Mouse (Mus musculus) intestine, embryonic 16.5 days (tissue): ENCODE results near the gene Mylk4. TPM values are rescaled to one million over a fixed set of nuclear protein-coding genes. Genes with fewer than 3 reads are reported as not detected.

Source experiments
- ATAC-seq: fragments of 200-750 bp; cut with Nextera tagmentation; 2 replicates; pipeline ENCODE4 v1.8.0; 2017; ENCODE audit warnings: moderate TSS enrichment, moderate library complexity
- H3K27ac ChIP-seq: fragments of 300-500 bp; sonication (generic); 2 replicates; pipeline ENCODE4 v1.5.1; 2014; ENCODE audit warnings: mild to moderate bottlenecking, low read length
- H3K27me3 ChIP-seq: fragments of 300-500 bp; sonication (generic); replicated peaks from 2 replicates; pipeline ENCODE4 v1.6.1; 2014; ENCODE audit warnings: low read length, control low read depth, mixed read lengths; ENCODE audit not compliant: control insufficient read depth, insufficient read depth
- H3K36me3 ChIP-seq: fragments of 300-500 bp; sonication (generic); 2 replicates; pipeline ENCODE4 v1.6.1; 2014; ENCODE audit warnings: low read length, control low read depth; ENCODE audit not compliant: control insufficient read depth, insufficient read depth
- H3K4me1 ChIP-seq: fragments of 300-500 bp; sonication (generic); 2 replicates; pipeline ENCODE4 v1.6.1; 2014; ENCODE audit warnings: low read length, control low read depth, mixed read lengths; ENCODE audit not compliant: control insufficient read depth, insufficient read depth
- H3K4me2 ChIP-seq: fragments of 300-500 bp; sonication (generic); 2 replicates; pipeline ENCODE4 v1.6.1; 2014; ENCODE audit warnings: low read depth, low read length, control low read depth
- H3K4me3 ChIP-seq: fragments of 300-500 bp; sonication (generic); 2 replicates; pipeline ENCODE4 v1.5.1; 2014; ENCODE audit warnings: mild to moderate bottlenecking, low read length
- H3K9ac ChIP-seq: fragments of 300-500 bp; sonication (generic); 2 replicates; pipeline ENCODE4 v1.6.1; 2014; ENCODE audit warnings: low read depth, low read length
- H3K9me3 ChIP-seq: fragments of 300-500 bp; sonication (generic); 2 replicates; pipeline ENCODE4 v1.6.1; 2016; ENCODE audit warnings: low read length, control low read depth; ENCODE audit not compliant: control insufficient read depth
- WGBS: fragments of 180-500 bp; shearing (Covaris S2); extraction: QIAGEN DNeasy Blood & Tissue Kit; methylation state at CpG from one replicate; pipeline ENCODE4 v1.1.7; 2014; 5-methylcytosine and 5-hydroxymethylcytosine counted together
- polyA plus RNA-seq: library from polyadenylated mRNA; unstranded; fragments of >200 nt; fragmentation: Nextera tagmentation; extraction: Ambion mirVana; gene quantifications from 2 replicates; pipeline ENCODE4 v1.2.1, GENCODE M21; 2015

The Mylk4 gene
- polyA plus RNA-seq, 1 experiment from 2014 or later: not detected

DNA sequence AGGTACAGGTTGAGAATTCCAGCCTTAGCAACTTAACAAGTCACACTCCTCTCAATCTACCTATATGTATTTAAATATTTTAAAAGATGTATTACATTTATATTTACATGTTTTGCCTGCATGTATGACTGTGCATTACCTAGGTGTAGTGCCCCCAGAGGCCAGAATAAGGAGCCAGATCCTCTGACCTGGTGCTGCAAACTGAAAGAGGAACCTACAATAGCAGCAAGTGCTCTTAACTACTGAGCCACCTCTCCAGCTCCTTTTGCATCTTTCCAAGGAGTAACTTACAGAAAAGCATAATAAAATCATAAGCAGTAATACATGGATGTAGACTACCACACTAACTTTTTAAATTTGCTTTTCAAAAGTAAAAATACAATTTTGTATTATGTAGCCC, 17.1 kb upstream of the Mylk4 start:
- Histone ChIP-seq H3K27ac (peak overlapping the region; percentile 84), H3K36me3 (no peaks in the 10 kb centered on the region), H3K4me1 (peaks cover 12% of the 10 kb centered on the region), H3K4me3 (peak overlapping the region; percentile 75), H3K9ac (peak overlapping the region; percentile 58; the same call in 1 of the 2 replicates), H3K27me3 (no peaks in the 10 kb centered on the region), H3K4me2 (peak overlapping the region; percentile 58), H3K9me3 (no peaks in the 10 kb centered on the region)
- no peak for ATAC-seq

DNA sequence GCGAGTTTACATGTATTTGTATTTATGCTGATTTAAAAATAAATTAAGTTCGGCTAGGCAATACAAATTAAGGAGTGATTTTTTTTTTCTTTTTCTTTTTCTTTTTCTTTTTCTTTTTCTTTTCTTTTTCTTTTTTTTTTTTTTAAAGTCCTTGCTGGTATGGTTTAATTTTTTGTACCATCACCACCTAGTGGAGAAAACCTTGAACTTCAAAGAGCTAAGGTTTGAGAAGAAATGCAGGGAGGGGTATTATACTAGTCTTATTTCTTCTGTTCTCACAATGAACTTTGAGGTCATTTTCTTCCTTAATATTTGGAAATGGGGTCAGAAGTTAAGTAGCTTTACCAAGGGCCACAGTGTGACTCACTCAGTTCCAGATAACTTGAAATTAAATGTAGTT, 15.4 kb upstream of the Mylk4 start:
- Histone ChIP-seq H3K9me3 (no peaks in the 10 kb centered on the region), H3K27ac (no peak overlapping the region), H3K36me3 (no peaks in the 10 kb centered on the region), H3K27me3 (no peaks in the 10 kb centered on the region), H3K9ac (no peak overlapping the region), H3K4me1 (peaks cover 11% of the 10 kb centered on the region), H3K4me2 (no peak overlapping the region), H3K4me3 (no peak overlapping the region)
- WGBS: 59% methylated on average over 2 of the region's 2 CpGs
- no peak for ATAC-seq

DNA sequence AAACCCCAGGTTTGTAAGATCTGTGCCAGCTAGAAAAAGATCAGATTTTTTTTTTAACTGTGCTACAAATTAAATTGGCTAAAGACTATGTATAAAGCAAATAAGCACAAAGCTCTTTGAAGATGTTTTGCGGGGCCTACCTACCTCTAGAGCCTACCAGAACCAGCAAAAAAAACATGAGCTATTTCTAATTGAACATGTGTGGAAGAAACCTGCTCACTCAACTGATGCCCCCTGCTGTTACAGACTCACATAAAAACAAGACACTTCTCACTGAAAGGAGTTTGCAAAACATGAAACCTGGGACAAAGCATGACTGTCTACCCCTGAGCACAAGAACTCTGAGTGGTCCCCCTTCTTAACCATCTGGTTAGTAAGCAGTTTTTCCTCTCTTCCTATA, 13.3 kb upstream of the Mylk4 start:
- Histone ChIP-seq H3K4me1 (peaks cover 4% of the 10 kb centered on the region; the same call in 1 of the 2 replicates), H3K36me3 (no peaks in the 10 kb centered on the region), H3K27ac (no peak overlapping the region), H3K4me2 (no peak overlapping the region), H3K9me3 (no peaks in the 10 kb centered on the region), H3K4me3 (no peak overlapping the region), H3K9ac (no peak overlapping the region), H3K27me3 (no peaks in the 10 kb centered on the region)
- WGBS: 87% methylated on average over 1 of the region's 1 CpGs
- ATAC-seq: no peak

DNA sequence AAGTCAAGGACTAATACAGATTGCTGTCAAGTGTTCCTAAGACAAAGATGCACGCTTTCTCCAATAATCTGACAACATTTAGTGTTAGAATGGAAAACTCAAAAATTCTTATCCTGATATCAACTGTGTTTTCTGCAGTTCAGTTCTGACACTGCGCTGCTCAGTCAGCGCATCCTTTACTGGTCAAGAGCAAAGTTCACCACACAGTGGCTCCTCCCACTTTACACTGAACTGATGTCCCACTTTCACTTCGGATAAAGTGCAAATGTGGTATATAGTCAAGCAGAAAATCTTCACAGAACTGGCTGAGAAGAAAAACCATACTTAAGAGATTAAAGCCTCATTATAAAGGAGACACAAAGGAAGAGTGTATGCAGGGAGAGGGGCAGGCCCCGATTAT, 11.4 kb upstream of the Mylk4 start:
- no peaks in the 10 kb centered on the region for H3K4me1 ChIP-seq
- H3K36me3 ChIP-seq: no peaks in the 10 kb centered on the region
- H3K4me3 ChIP-seq: no peak overlapping the region
- no peak overlapping the region for H3K9ac ChIP-seq
- H3K4me2 ChIP-seq: no peak overlapping the region
- no peak for ATAC-seq
- no peaks in the 10 kb centered on the region for H3K9me3 ChIP-seq
- H3K27me3 ChIP-seq: no peaks in the 10 kb centered on the region
- no peak overlapping the region for H3K27ac ChIP-seq
- WGBS: 85% methylated on average over 5 of the region's 5 CpGs

DNA sequence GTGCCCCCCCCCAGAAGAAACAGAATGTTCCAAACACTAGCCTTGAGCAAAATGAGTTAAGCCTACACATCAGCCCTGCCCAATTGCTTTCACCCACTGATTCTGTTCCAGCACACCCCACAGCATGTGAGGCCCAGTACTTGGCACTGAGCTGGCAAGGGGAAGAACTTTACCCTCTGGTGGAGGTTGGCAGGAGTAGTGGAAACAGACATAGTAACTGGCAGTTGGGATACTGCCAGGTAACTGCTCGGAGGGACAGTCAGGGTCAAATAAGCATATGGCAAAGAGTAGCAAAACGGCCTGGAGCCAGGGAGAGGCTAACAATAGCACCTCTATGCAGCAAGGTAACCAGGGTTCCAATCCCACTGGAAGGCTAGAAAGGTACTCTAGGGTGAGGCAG, 10.9 kb upstream of the Mylk4 start:
- H3K36me3 ChIP-seq: no peaks in the 10 kb centered on the region
- no peak overlapping the region for H3K4me2 ChIP-seq
- 62% methylated on average over 2 of the region's 2 CpGs for WGBS
- no peak overlapping the region for H3K4me3 ChIP-seq
- no peaks in the 10 kb centered on the region for H3K4me1 ChIP-seq
- ATAC-seq: no peak
- H3K9me3 ChIP-seq: no peaks in the 10 kb centered on the region
- no peaks in the 10 kb centered on the region for H3K27me3 ChIP-seq
- H3K9ac ChIP-seq: no peak overlapping the region
- H3K27ac ChIP-seq: no peak overlapping the region

DNA sequence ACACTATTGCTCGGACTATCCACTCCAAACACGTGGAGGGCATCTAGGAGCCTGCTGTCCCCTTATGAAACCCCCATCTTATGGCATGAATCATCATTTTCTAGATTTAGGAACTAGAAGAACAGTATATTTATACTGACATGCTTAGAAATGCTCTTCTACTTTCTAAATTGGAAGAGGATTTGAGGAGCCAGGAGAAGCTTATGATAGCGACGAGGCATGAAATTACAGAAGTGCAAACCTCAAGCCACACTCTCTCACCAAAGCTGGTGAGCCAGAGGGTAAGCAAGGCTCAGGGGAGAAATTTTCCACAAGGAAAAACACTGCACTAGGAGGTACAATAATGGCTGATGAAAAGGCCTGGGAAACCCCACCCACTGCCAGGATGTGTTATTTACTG, 6.0 kb upstream of the Mylk4 start:
- Histone ChIP-seq H3K4me3 (no peak overlapping the region), H3K9me3 (no peaks in the 10 kb centered on the region), H3K27ac (no peak overlapping the region), H3K27me3 (no peaks in the 10 kb centered on the region), H3K4me1 (no peaks in the 10 kb centered on the region), H3K9ac (no peak overlapping the region), H3K4me2 (no peak overlapping the region), H3K36me3 (no peaks in the 10 kb centered on the region)
- no peak for ATAC-seq
- WGBS: 71% methylated on average over 4 of the region's 4 CpGs

DNA sequence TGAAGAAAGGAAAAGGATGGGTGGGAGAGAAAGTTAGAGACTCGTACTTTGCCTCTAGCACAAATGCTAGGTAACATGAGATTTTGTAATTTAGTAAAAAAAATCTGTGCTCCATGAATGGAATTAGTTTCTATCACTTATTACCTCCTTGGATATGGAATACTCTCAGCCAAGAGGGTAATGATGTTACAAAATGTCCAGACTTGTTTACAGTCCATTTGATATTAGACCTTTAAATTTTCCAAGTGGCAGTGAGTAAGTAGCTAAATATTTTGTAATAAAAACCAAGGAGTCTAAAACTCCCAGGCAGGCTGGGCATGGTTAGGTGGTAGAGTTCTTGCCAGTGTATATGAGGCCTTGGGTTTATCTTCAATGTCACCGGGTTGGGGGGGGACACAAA, 3.8 kb upstream of the Mylk4 start:
- WGBS: 71% methylated on average over 2 of the region's 2 CpGs
- no peaks in the 10 kb centered on the region for H3K36me3 ChIP-seq
- no peak overlapping the region for H3K4me3 ChIP-seq
- no peak overlapping the region for H3K4me2 ChIP-seq
- ATAC-seq: no peak
- no peak overlapping the region for H3K27ac ChIP-seq
- H3K4me1 ChIP-seq: no peaks in the 10 kb centered on the region
- no peaks in the 10 kb centered on the region for H3K9me3 ChIP-seq
- H3K9ac ChIP-seq: no peak overlapping the region
- no peaks in the 10 kb centered on the region for H3K27me3 ChIP-seq

DNA sequence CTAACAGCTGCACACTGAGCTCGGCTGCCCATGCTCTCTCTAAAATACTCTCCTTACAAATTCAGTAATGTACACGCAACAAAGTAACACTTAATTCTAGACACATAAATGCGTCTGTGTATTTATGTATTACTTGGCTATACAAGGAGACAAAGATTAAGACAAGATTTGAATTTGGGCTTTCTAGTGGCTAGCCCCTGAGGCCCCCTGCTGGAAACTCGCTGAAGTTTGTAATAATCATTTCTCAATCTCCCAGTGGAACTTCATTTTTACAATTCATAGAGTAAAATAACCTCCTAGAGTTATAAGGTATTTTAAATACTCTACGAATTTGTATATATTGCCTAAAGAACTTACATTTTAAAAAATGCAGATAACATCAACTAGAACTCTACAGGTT, 699 bp downstream of the Mylk4 start:
- no peaks in the 10 kb centered on the region for H3K36me3 ChIP-seq
- no peak overlapping the region for H3K4me3 ChIP-seq
- H3K4me1 ChIP-seq: no peaks in the 10 kb centered on the region
- H3K4me2 ChIP-seq: no peak overlapping the region
- no peaks in the 10 kb centered on the region for H3K27me3 ChIP-seq
- no peak overlapping the region for H3K9ac ChIP-seq
- no peak overlapping the region for H3K27ac ChIP-seq
- no peak for ATAC-seq
- H3K9me3 ChIP-seq: no peaks in the 10 kb centered on the region
- WGBS: 63% methylated on average over 5 of the region's 5 CpGs

DNA sequence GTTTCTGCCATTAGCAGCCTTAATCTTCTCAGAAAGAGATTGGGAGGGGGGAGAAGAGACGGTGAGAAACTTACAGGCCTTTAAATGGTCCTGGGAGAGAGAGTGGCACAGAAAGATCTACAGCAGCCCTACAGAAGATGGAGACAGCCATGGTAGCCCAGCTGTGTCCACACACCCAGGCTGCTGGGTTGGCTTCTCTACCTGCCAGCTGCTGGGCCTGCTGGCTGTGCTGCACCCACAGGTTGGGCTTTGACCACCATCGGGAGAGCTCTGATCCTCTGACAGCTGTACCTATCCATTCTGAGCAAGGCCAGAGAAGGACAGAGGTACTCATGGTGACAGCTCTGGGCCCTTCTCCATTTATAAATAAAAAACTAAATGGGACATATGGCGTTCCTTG, 4.9 kb downstream of the Mylk4 start:
- Histone ChIP-seq H3K4me2 (no peak overlapping the region), H3K27ac (no peak overlapping the region), H3K4me3 (no peak overlapping the region), H3K9me3 (no peaks in the 10 kb centered on the region), H3K36me3 (no peaks in the 10 kb centered on the region), H3K9ac (no peak overlapping the region), H3K27me3 (no peaks in the 10 kb centered on the region), H3K4me1 (no peaks in the 10 kb centered on the region)
- WGBS: 58% methylated on average over 3 of the region's 3 CpGs
- no peak for ATAC-seq

DNA sequence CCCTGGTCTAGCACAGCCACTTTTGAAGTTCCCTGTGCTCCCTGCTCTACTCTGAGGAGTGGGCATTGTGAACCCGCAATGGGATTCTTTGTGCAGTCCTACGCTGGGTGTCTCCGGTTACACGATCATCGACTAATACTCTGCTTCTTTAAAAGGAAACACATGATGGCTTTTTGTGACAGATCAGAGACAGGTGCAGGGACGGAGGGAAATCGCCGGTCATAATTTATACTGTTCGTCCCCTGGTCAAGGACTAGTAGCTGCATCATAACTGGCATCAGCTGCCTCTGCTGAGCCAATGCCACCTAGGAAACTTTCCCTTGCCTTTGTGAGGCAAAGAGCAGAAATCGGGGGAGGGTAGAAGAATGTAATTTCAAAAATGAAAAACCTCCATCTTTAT, 7.4 kb downstream of the Mylk4 start:
- Histone ChIP-seq H3K4me3 (no peak overlapping the region), H3K9me3 (no peaks in the 10 kb centered on the region), H3K4me1 (no peaks in the 10 kb centered on the region), H3K27ac (no peak overlapping the region), H3K4me2 (no peak overlapping the region), H3K27me3 (no peaks in the 10 kb centered on the region), H3K9ac (no peak overlapping the region), H3K36me3 (no peaks in the 10 kb centered on the region)
- no peak for ATAC-seq
- WGBS: 91% methylated on average over 10 of the region's 10 CpGs
